Mouse (Mus musculus) cerebellum, adult 2 months (tissue): ENCODE results near the gene Zfp36.

Experiments
- CTCF ChIP-seq: fragments of 200-500 bp; IDR thresholded peaks from 2 replicates; pipeline ENCODE4 v1.5.1; 2011; ENCODE audit warnings: low read depth, mild to moderate bottlenecking, control low read depth, low read length, moderate library complexity, borderline replicate concordance; ENCODE audit not compliant: insufficient read depth
- POLR2A ChIP-seq: fragments of 200-500 bp; IDR thresholded peaks from 2 replicates; pipeline ENCODE4 v1.6.1; 2011; ENCODE audit warnings: low read length, control low read depth, borderline replicate concordance; ENCODE audit not compliant: insufficient read depth

DNA sequence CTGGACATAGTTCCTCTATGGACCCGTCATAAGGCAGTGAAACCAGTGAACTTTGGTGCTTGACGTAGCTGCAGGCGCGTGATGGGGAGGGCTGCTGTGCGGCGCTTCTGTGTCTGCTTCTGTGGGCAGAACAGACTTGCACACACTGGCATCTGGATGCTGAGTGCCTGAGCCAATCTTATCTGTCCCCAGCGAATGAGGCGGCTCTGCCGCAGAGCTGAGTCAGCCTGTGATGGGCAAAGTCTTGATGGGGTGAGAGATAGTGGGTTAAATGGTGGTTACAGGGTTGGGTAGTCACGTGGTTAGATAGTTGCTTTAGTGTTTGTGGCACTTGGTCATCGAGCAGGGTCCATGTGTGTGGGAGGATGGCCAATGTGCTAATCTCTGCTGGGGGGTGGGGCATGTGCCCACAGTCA is 2.9 kb upstream of the Zfp36 start:
- no peak for TF ChIP-seq CTCF
- no peak for TF ChIP-seq POLR2A
